Mouse (Mus musculus) intestine, embryonic 14.5 days (tissue): Measurements from ENCODE around the gene Ncoa5. TPM values are rescaled to one million over a fixed set of nuclear protein-coding genes. Genes with fewer than 3 reads are reported as not detected.

ENCODE experiments used
- ATAC-seq: fragments of 200-750 bp; cut with Nextera tagmentation; replicated peaks from 2 replicates; pipeline ENCODE4 v1.8.0; 2017; ENCODE audit warnings: low read depth, moderate number of reproducible peaks, moderate TSS enrichment, moderate library complexity; ENCODE audit not compliant: low FRiP score, low TSS enrichment
- DNase-seq: peaks from one replicate; pipeline ENCODE4 v3.0.0-alpha.2; 2018; ENCODE audit warnings: low spot score
- H3K27ac ChIP-seq: fragments of 300-500 bp; sonication (generic); 2 replicates; pipeline ENCODE4 v1.5.1; 2014; ENCODE audit warnings: low read depth, mild to moderate bottlenecking, control low read depth
- H3K27me3 ChIP-seq: fragments of 300-500 bp; sonication (generic); replicated peaks from 2 replicates; pipeline ENCODE4 v1.6.1; 2014; ENCODE audit warnings: low read length, control low read depth; ENCODE audit not compliant: control insufficient read depth, insufficient read depth
- H3K36me3 ChIP-seq: fragments of 300-500 bp; sonication (generic); 2 replicates; pipeline ENCODE4 v1.6.1; 2014; ENCODE audit warnings: low read length, control low read depth; ENCODE audit not compliant: control insufficient read depth, insufficient read depth
- H3K4me1 ChIP-seq: fragments of 300-500 bp; sonication (generic); replicated peaks from 2 replicates; pipeline ENCODE4 v1.6.1; 2014; ENCODE audit warnings: low read length, control low read depth, mixed read lengths; ENCODE audit not compliant: control insufficient read depth, insufficient read depth
- H3K4me2 ChIP-seq: fragments of 300-500 bp; sonication (generic); 2 replicates; pipeline ENCODE4 v1.6.1; 2014; ENCODE audit warnings: low read length
- H3K4me3 ChIP-seq: fragments of 300-500 bp; sonication (generic); 2 replicates; pipeline ENCODE4 v1.5.1; 2014; ENCODE audit warnings: low read depth, low read length, control low read depth, mixed read lengths
- H3K9ac ChIP-seq: fragments of 300-500 bp; sonication (generic); 2 replicates; pipeline ENCODE4 v1.6.1; 2014; ENCODE audit warnings: mild to moderate bottlenecking, low read length
- H3K9me3 ChIP-seq: fragments of 300-500 bp; sonication (generic); 2 replicates; pipeline ENCODE4 v1.6.1; 2016; ENCODE audit warnings: low read length, control low read depth; ENCODE audit not compliant: control insufficient read depth
- WGBS: fragments of 180-500 bp; shearing (Covaris S2); extraction: QIAGEN DNeasy Blood & Tissue Kit; methylation state at CpG from one replicate; pipeline ENCODE4 v1.1.7; 2014; 5-methylcytosine and 5-hydroxymethylcytosine counted together
- polyA plus RNA-seq: library from polyadenylated mRNA; unstranded; fragments of >200 nt; fragmentation: Nextera tagmentation; extraction: Ambion mirVana; gene quantifications from 2 replicates; pipeline ENCODE4 v1.2.1, GENCODE M21; 2014

Ncoa5 gene
- polyA plus RNA-seq, 1 experiment from 2014 or later: 58.5 TPM

DNA sequence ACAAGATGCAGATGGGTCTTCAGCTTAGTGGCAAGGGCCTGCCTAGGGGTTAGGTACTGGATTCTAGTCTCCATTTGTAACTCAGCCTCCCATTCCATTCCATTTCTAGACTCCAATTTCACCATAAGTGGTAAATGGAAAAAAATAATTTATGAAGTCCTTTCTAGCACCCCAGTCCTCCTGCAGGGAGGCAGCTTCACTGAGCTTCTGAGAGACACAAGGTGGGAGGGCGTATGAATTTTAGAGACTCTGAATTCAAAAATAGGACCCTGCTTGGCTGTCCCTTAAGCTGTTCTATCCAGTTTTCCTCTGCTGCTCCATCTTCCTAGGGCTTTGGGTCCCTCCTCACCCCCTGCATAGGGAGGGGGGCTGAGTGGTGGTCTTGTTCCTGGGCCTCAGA is 69.7 kb downstream of the Ncoa5 start:
- Histone ChIP-seq H3K9me3 (no peaks in the 10 kb centered on the region), H3K9ac (no peak overlapping the region), H3K4me3 (no peak overlapping the region), H3K4me1 (peaks cover 17% of the 10 kb centered on the region; the same call in 1 of the 2 replicates), H3K36me3 (no peaks in the 10 kb centered on the region), H3K27me3 (peaks cover 47% of the 10 kb centered on the region), H3K4me2 (no peak overlapping the region), H3K27ac (no peak overlapping the region)
- 76% methylated on average over 1 of the region's 1 CpGs for WGBS
- no peak for DNase-seq
- no peak for ATAC-seq

DNA sequence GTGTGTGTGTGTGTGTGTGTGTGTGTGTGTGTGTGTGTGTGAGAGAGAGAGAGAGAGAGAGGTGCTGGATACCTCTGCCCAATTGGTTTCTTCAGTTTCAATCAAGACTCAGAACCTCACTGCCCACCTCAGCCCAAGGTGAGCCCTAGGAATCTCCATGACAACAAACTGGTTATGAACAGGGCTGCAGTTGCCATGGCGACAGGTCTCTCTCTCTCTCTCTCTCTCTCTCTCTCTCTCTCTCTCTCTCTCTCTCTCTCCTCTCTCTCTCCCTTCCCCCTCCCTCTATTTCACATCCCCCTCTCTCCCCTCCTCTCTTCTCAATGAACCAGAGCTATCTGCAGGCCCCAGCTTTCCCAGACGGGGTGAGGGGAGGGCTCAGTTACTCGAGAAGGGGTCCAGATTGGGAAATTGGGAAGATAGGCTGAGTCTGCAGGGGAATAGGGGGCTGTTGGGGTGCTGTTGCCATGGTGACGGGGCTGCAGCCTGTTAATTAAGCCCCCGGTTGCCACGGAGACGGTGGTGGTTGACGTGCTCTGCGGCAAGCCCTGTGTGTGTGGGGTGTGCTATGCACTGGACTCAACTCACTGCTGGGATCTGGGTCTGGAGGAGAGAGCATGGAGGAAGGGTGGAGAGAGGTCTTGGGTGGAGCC is 70.3 kb downstream of the Ncoa5 start:
- Histone ChIP-seq H3K36me3 (no peaks in the 10 kb centered on the region), H3K27me3 (peaks cover 41% of the 10 kb centered on the region), H3K4me1 (peaks cover 17% of the 10 kb centered on the region; the same call in 1 of the 2 replicates), H3K9me3 (no peaks in the 10 kb centered on the region), H3K4me3 (no peak overlapping the region), H3K4me2 (no peak overlapping the region), H3K9ac (no peak overlapping the region), H3K27ac (no peak overlapping the region)
- ATAC-seq (no peak), DNase-seq (no peak)
- WGBS: 47% methylated on average over 9 of the region's 9 CpGs

DNA sequence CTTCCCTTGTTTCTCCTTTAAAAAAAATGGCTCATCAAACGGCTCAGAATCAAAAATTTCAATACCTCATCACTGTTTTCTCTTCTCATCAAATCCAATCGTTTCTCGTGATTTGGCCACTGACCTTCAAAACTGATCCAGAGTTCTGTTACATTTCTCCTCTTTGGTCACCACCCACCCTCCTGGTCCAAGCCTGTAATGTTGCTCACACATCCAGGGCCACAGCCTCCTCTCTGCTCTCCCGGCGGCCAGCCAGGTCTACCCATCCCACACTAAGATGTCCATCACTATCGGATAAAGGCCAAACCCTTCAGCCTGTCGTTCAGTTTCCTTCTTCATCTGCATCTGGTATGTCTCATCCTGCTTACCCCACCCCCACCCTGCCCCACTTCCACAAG is 72.5 kb downstream of the Ncoa5 start:
- H3K4me2 ChIP-seq: no peak overlapping the region
- H3K9me3 ChIP-seq: no peaks in the 10 kb centered on the region
- ATAC-seq: no peak
- H3K4me1 ChIP-seq: peaks cover 10% of the 10 kb centered on the region; the same call in 1 of the 2 replicates
- no peak for DNase-seq
- WGBS: 43% methylated on average over 7 of the region's 7 CpGs
- no peak overlapping the region for H3K27ac ChIP-seq
- H3K4me3 ChIP-seq: no peak overlapping the region
- H3K27me3 ChIP-seq: peaks cover 19% of the 10 kb centered on the region
- H3K9ac ChIP-seq: no peak overlapping the region
- no peaks in the 10 kb centered on the region for H3K36me3 ChIP-seq

DNA sequence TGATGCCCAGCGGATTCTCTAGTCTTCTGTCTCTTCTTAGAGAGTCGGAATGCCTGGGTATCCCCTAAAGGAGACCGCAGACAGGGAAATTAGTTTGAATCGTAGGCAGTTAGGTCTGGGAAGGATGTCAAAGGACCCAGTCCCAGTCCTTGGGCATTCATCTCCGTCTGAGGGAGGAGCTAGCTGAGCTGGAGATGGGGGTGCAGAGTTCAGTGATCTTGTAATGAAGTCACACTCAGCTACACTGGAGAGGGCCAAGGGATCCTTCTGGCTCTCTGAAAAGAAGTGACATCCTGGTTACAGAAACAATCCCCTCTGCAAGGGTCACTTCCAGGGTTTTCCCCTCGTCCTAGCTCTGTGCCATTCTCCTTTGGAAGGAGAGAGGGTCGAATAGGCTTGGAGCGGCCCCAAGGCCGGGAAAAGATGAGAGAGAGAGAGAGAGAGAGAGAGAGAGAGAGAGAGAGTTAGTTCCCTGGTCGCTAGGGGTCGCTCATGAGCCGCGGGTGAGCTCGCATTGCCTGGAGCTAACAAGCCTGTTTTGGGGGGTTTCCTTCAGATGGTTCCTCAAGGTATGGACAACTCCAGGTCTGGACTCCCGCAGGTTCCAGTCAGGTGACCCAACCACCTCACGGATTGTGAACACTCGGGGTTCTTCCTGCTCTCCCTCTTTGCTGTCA is 73.0 kb downstream of the Ncoa5 start:
- H3K27ac ChIP-seq: no peak overlapping the region
- peak overlapping the region; percentile 50 for H3K4me2 ChIP-seq
- ATAC-seq (0 out of 2 replicates have a peak, but pooled peaks have one; percentile 7), DNase-seq (peak; percentile 84)
- H3K9me3 ChIP-seq: no peaks in the 10 kb centered on the region
- peak overlapping the region; percentile 53; the same call in 1 of the 2 replicates for H3K4me3 ChIP-seq
- no peak overlapping the region for H3K9ac ChIP-seq
- 14% methylated on average over 17 of the region's 17 CpGs for WGBS
- peaks cover 14% of the 10 kb centered on the region for H3K27me3 ChIP-seq
- H3K4me1 ChIP-seq: peaks cover 10% of the 10 kb centered on the region; the same call in 1 of the 2 replicates
- H3K36me3 ChIP-seq: no peaks in the 10 kb centered on the region

DNA sequence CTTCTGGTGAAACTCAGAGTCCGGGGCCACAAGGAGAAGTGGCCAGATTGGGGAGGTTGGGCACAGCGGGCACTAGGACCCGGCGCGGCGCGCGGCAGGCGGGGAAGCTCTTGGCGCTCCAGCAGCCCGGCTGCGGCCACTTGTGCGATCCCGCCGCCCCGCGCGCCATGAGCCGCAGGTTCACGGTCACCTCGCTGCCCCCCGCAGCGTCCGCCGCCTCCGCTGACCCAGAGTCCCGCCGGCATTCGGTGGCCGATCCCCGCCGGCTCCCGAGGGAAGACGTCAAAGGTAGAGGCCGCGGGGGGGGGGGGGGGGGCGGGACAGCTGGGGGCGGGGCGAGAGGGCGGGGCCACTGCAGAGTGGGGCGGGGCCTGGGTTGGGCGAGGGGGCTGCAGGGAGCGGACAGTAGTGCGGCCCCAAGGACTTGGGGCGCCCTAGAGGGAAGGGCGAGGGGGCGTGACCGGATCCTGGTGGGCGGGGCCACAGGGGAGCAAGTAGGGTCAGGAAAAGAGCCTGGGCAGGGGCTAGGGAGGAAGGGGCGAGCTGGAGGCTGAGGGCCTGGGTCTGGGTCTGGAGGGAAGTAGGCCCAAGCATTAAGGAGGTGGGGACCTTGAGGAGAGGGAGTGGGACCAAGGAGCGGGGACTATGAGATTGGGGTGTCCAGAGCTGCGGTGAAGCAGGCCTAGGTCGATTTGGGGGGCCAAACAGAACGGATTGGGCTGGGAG is 73.8 kb downstream of the Ncoa5 start, which contains the start of gene Slc12a5:
Gene Slc12a5 (plus strand): TSS at position 87 of the 726 bp plus-strand sequence.
- no peaks in the 10 kb centered on the region for H3K36me3 ChIP-seq
- peak within 1 kb of the TSS; percentile 53 for H3K4me3 ChIP-seq
- no peak within 1 kb of the TSS for H3K27ac ChIP-seq
- H3K27me3 ChIP-seq: 0 out of 2 replicates have a peak, but pooled peaks cover 8% of the 10 kb centered on the region
- no peaks in the 10 kb centered on the region for H3K9me3 ChIP-seq
- H3K9ac ChIP-seq: peak within 1 kb of the TSS; percentile 37; the same call in 1 of the 2 replicates
- H3K4me2 ChIP-seq: peak within 1 kb of the TSS; percentile 50
- DNase-seq: peak; percentile 82
- peak; percentile 77 for ATAC-seq
- WGBS: 1% methylated on average over 29 of the region's 54 CpGs
- peaks cover 10% of the 10 kb centered on the region; the same call in 1 of the 2 replicates for H3K4me1 ChIP-seq

DNA sequence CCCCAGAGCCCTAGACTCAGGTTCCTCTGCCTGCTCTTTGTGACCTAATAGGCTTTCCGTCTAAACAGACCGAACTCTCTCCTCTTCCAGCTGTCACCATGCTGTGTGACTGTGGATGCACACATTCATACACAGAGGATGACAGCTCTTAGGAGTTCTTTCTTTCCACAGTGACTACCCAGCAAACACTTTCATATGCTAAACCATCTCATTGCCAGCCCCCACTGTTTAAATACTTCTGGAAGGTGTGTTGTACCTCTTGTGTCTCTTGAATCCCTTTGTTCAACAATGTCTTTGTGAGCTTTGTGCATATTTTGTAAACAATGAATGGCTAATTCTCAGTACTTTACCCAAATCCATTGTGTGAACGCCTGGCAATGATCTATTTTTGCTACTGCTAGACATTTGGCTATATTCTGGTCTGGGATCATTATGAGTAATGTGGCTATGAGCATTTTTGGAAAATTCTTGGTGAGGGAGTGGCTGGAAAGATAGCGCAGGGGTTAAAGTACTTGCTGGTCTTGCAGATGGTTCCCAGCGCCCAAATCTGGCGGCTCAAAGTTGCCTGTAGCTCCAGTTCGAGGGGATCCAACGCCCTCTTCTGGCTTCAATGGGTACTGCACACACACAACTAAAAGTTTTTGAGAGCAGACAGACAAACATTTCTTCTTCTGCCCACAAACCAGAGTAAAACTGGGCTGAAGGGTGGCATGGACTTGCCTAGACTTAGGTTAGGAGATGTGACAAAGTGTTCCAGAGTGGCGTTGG is 76.9 kb downstream of the Ncoa5 start:
- ATAC-seq (no peak), DNase-seq (no peak)
- Histone ChIP-seq H3K27me3 (peaks cover 16% of the 10 kb centered on the region; the same call in 1 of the 2 replicates), H3K4me2 (no peak overlapping the region), H3K36me3 (no peaks in the 10 kb centered on the region), H3K9ac (no peak overlapping the region), H3K9me3 (no peaks in the 10 kb centered on the region), H3K4me1 (peaks cover 15% of the 10 kb centered on the region; the same call in 1 of the 2 replicates), H3K27ac (no peak overlapping the region), H3K4me3 (no peak overlapping the region)
- 59% methylated on average over 9 of the region's 9 CpGs for WGBS

DNA sequence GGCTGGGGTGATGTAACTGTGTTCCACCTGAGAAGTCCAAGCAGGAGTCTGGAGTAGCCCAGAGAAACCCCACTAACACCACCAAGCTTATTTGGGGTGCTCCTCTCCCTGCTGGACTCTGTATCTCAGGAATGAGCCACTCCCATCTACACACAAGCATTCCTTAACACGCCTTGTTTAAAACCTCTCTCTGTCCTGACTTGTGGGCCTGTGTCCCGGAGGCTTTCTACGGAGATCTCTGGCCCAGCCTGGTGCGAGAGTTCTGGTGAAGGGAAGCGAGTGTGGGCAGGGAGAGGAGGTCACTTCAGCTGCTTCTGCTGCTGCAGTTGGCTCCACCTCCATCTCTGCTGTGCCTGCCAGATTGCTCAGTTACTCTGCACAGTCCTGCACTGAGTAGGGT is 78.5 kb downstream of the Ncoa5 start:
- Histone ChIP-seq H3K4me2 (no peak overlapping the region), H3K4me1 (peaks cover 12% of the 10 kb centered on the region; the same call in 1 of the 2 replicates), H3K27ac (no peak overlapping the region), H3K27me3 (peaks cover 31% of the 10 kb centered on the region), H3K4me3 (no peak overlapping the region), H3K9me3 (no peaks in the 10 kb centered on the region), H3K9ac (no peak overlapping the region), H3K36me3 (no peaks in the 10 kb centered on the region)
- WGBS: 54% methylated on average over 5 of the region's 5 CpGs
- DNase-seq (no peak), ATAC-seq (no peak)

DNA sequence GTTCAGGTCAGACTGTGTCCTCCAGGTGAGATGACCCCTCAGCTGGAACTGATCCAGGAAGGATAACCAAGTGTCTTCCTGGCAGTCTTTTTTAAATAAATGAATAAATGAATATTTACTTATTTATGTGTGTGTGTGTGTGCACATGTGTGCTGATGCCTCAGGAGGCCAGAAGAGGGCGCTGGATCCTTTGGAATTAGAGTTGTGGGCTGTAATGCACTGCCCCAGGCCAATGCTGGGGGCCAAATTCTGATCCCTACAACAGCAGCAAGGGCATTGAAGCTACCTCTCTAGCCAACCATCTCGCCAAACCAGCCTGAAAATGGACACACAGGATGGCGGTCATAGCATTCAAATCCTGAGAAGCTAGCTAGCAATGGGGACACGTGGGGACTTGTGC is 78.9 kb downstream of the Ncoa5 start:
- peaks cover 35% of the 10 kb centered on the region for H3K27me3 ChIP-seq
- no peak for DNase-seq
- no peaks in the 10 kb centered on the region for H3K9me3 ChIP-seq
- H3K27ac ChIP-seq: no peak overlapping the region
- ATAC-seq: no peak
- H3K9ac ChIP-seq: no peak overlapping the region
- peaks cover 9% of the 10 kb centered on the region; the same call in 1 of the 2 replicates for H3K4me1 ChIP-seq
- 72% methylated on average over 4 of the region's 4 CpGs for WGBS
- H3K4me2 ChIP-seq: no peak overlapping the region
- no peak overlapping the region for H3K4me3 ChIP-seq
- H3K36me3 ChIP-seq: no peaks in the 10 kb centered on the region
